Mouse (Mus musculus): ENCODE results near the gene Ift122.

- TF ChIP-seq POLR2A (IDR thresholded peaks at IDR 0.05; ENCODE audit: borderline replicate concordance, control insufficient read depth, low read depth, low read length) (no peak), CTCF (IDR thresholded peaks at IDR 0.05; ENCODE audit: control insufficient read depth, insufficient read depth, low read length) (no peak)
Observed at GRCm38 (mm10) chr6:115956418-115956921, 103.2 kb downstream of the Ift122 start.
